Mouse (Mus musculus) liver, adult 2 months (tissue): ENCODE measurements around the gene Gm3233. TPM values are rescaled to one million over a fixed set of nuclear protein-coding genes. Genes with fewer than 3 reads are reported as not detected.
"Not testable (repeated sequence)": the region's sequence is repeated elsewhere in the genome, so short reads cannot be mapped to it uniquely, and the experiment has no call there.

Source experiments
- DNase-seq: peaks from one replicate; pipeline ENCODE4 v3.0.0-alpha.2; 2011; ENCODE audit warnings: low read depth, low spot score; ENCODE audit errors: extremely low read depth
- H3K27ac ChIP-seq: fragments of 200-500 bp; replicated peaks from 2 replicates; pipeline ENCODE4 v1.5.1; 2012; ENCODE audit warnings: low read depth, mild to moderate bottlenecking, control low read depth, inconsistent platforms, low read length; ENCODE audit not compliant: insufficient read depth
- H3K27me3 ChIP-seq: fragments of 200-500 bp; 2 replicates; pipeline ENCODE4 v1.6.1; 2012; ENCODE audit warnings: mild to moderate bottlenecking, moderate library complexity, low read length, inconsistent platforms; ENCODE audit not compliant: control insufficient read depth, insufficient read depth
- H3K36me3 ChIP-seq: fragments of 200-500 bp; 2 replicates; pipeline ENCODE4 v1.6.1; 2012; ENCODE audit warnings: low read length, inconsistent platforms; ENCODE audit not compliant: control insufficient read depth, insufficient read depth
- H3K4me1 ChIP-seq: fragments of 200-500 bp; 2 replicates; pipeline ENCODE4 v1.6.1; 2011; ENCODE audit warnings: low read length; ENCODE audit not compliant: control insufficient read depth, insufficient read depth
- H3K4me3 ChIP-seq: fragments of 200-500 bp; 2 replicates; pipeline ENCODE4 v1.5.1; 2011; ENCODE audit warnings: low read depth, mild to moderate bottlenecking, control low read depth, low read length, moderate library complexity; ENCODE audit not compliant: insufficient read depth
- H3K79me2 ChIP-seq: fragments of 200-500 bp; 2 replicates; pipeline ENCODE4 v1.6.1; 2012; ENCODE audit warnings: inconsistent platforms, mild to moderate bottlenecking, low read length, moderate library complexity; ENCODE audit not compliant: control insufficient read depth, insufficient read depth
- H3K9ac ChIP-seq: fragments of 200-500 bp; 2 replicates; pipeline ENCODE4 v1.6.1; 2012; ENCODE audit warnings: low read depth, mild to moderate bottlenecking, control low read depth, inconsistent platforms, low read length
- CTCF ChIP-seq: fragments of 200-500 bp; IDR thresholded peaks from 2 replicates; pipeline ENCODE4 v1.5.1; 2011; ENCODE audit warnings: low read depth, low read length, control low read depth
- POLR2A ChIP-seq: fragments of 200-500 bp; IDR thresholded peaks from 2 replicates; pipeline ENCODE4 v1.6.1; 2011; ENCODE audit warnings: low read length, control low read depth; ENCODE audit not compliant: insufficient read depth; ENCODE audit errors: extremely low read depth
- WGBS: fragments of 180-500 bp; shearing (Covaris S2); methylation state at CpG from one replicate; pipeline ENCODE4 v1.1.7; 2018; 5-methylcytosine and 5-hydroxymethylcytosine counted together
- polyA plus RNA-seq: library from polyadenylated mRNA; depleted of rRNA; stranded (reverse); fragments of >200 nt; gene quantifications from 2 replicates; pipeline ENCODE4 v1.2.3, GENCODE M21; 2012; rRNA removed
- total RNA-seq: library from RNA; depleted of rRNA; stranded (reverse); fragments of >200 nt; gene quantifications from 2 replicates; pipeline ENCODE4 v1.2.3, GENCODE M21; 2014; rRNA removed

Gm3233 gene
- total and polyA plus RNA-seq, 2 experiments = not detected

GRCm38 (mm10) chr10:77715507-77715906 lies 44.0 kb downstream of the Gm3233 start, which contains the start of gene Gm10142:
Gm10142 (plus strand) TSS chr10:77715807.
- Histone ChIP-seq H3K27me3 (no peaks in the 10 kb centered on the region), H3K9ac (no peak within 1 kb of the TSS), H3K4me1 (no peaks in the 10 kb centered on the region), H3K4me3 (no peak within 1 kb of the TSS), H3K79me2 (no peaks in the 10 kb centered on the region), H3K36me3 (no peaks in the 10 kb centered on the region), H3K27ac (no peak within 1 kb of the TSS)
- 72% methylated on average over 1 of the region's 1 CpGs for WGBS
- TF ChIP-seq POLR2A (no peak), CTCF (no peak)
- no peak for DNase-seq

GRCm38 (mm10) chr10:77713734-77714133 lies 45.7 kb downstream of the Gm3233 start:
- TF ChIP-seq CTCF = no peak
- TF ChIP-seq POLR2A = no peak
- no peak overlapping the region for H3K27ac ChIP-seq
- WGBS = 74% methylated on average over 4 of the region's 4 CpGs

GRCm38 (mm10) chr10:77711157-77711556 lies 48.3 kb downstream of the Gm3233 start, which contains the start of gene Gm10024:
Gm10024 (plus strand) TSS chr10:77711457.
- not testable (repeated sequence) for H3K36me3 ChIP-seq, H3K4me1 ChIP-seq, H3K27ac ChIP-seq, DNase-seq, H3K4me3 ChIP-seq, H3K27me3 ChIP-seq, H3K79me2 ChIP-seq, H3K9ac ChIP-seq

More at GRCm38 (mm10) chr10:77713734-77714133, 45.7 kb downstream of the Gm3233 start:
- Histone ChIP-seq H3K9ac (no peak overlapping the region), H3K4me1 (no peaks in the 10 kb centered on the region), H3K79me2 (no peaks in the 10 kb centered on the region), H3K27me3 (no peaks in the 10 kb centered on the region), H3K4me3 (no peak overlapping the region), H3K36me3 (no peaks in the 10 kb centered on the region)
- DNase-seq = no peak

- no peak overlapping the region for H3K4me3 ChIP-seq
- no peak for TF ChIP-seq CTCF
- no peak for TF ChIP-seq POLR2A
- H3K27me3 ChIP-seq = no peaks in the 10 kb centered on the region
- WGBS = 87% methylated on average over 3 of the region's 3 CpGs
- H3K4me1 ChIP-seq = no peaks in the 10 kb centered on the region
- no peaks in the 10 kb centered on the region for H3K36me3 ChIP-seq
- H3K27ac ChIP-seq = no peak overlapping the region
- no peaks in the 10 kb centered on the region for H3K79me2 ChIP-seq
- H3K9ac ChIP-seq = no peak overlapping the region
- DNase-seq = no peak
Observed at GRCm38 (mm10) chr10:77709831-77710230, 49.7 kb downstream of the Gm3233 start.

Other genes starting within 250 kb of the Gm3233 start
Only the 30 nearest of the 32 such genes appear.
- 146 and 168 TPM in 2 replicates for gene Pttg1ip, start 178.0 kb downstream of the Gm3233 start, total RNA-seq
- 218 and 238 TPM in 2 replicates for gene Pttg1ip, start 178.0 kb downstream of the Gm3233 start, polyA plus RNA-seq
- 59.6 and 108 TPM in 2 replicates for gene Sumo3, start 153.6 kb downstream of the Gm3233 start, total RNA-seq
- gene Sumo3, start 153.6 kb downstream of the Gm3233 start, polyA plus RNA-seq = 170 and 226 TPM in 2 replicates
- 0.47 TPM in 1 of 2 replicates, not detected in the other for gene Gm49325, start 153.5 kb downstream of the Gm3233 start, total RNA-seq
- not detected in 2 replicates for gene Gm49325, start 153.5 kb downstream of the Gm3233 start, polyA plus RNA-seq
- 21.6 and 22.3 TPM in 2 replicates for gene Ube2g2, start 137.4 kb downstream of the Gm3233 start, total RNA-seq
- gene Ube2g2, start 137.4 kb downstream of the Gm3233 start, polyA plus RNA-seq = 30.4 and 34.2 TPM in 2 replicates
- 0.07 and 0.09 TPM in 2 replicates for gene Tspear, start 73.1 kb downstream of the Gm3233 start, total RNA-seq
- 0.12 and 0.50 TPM in 2 replicates for gene Tspear, start 73.1 kb downstream of the Gm3233 start, polyA plus RNA-seq
- not detected in 2 replicates for gene Gm19402, start 68.9 kb downstream of the Gm3233 start, total RNA-seq
- not detected in 2 replicates for gene Gm19402, start 68.9 kb downstream of the Gm3233 start, polyA plus RNA-seq
- not detected in 2 replicates for gene Gm9508, start 62.4 kb downstream of the Gm3233 start, total RNA-seq
- gene Gm9508, start 62.4 kb downstream of the Gm3233 start, polyA plus RNA-seq = not detected in 2 replicates
- not detected in 2 replicates for gene Gm10272, start 53.1 kb downstream of the Gm3233 start, total RNA-seq
- gene Gm10272, start 53.1 kb downstream of the Gm3233 start, polyA plus RNA-seq = not detected in 2 replicates
- not detected in 2 replicates for gene Gm10024, start 48.2 kb downstream of the Gm3233 start, total RNA-seq
- not detected in 2 replicates for gene Gm10024, start 48.2 kb downstream of the Gm3233 start, polyA plus RNA-seq
- gene Gm10142, start 43.9 kb downstream of the Gm3233 start, total RNA-seq = not detected in 2 replicates
- not detected in 2 replicates for gene Gm10142, start 43.9 kb downstream of the Gm3233 start, polyA plus RNA-seq
- not detected in 2 replicates for gene Krtap12-1, start 39.1 kb downstream of the Gm3233 start, total RNA-seq
- not detected in 2 replicates for gene Krtap12-1, start 39.1 kb downstream of the Gm3233 start, polyA plus RNA-seq
- gene Gm10100, start 33.2 kb downstream of the Gm3233 start, total RNA-seq = not detected in 2 replicates
- gene Gm10100, start 33.2 kb downstream of the Gm3233 start, polyA plus RNA-seq = not detected in 2 replicates
- not detected in 2 replicates for gene Gm18596, start 17.0 kb downstream of the Gm3233 start, total RNA-seq
- not detected in 2 replicates for gene Gm18596, start 17.0 kb downstream of the Gm3233 start, polyA plus RNA-seq
- not detected in 2 replicates for gene Gm9736, start 8.3 kb downstream of the Gm3233 start, total RNA-seq
- gene Gm9736, start 8.3 kb downstream of the Gm3233 start, polyA plus RNA-seq = not detected in 2 replicates
- not detected in 2 replicates for gene Gm3238, start 11.6 kb upstream of the Gm3233 start, total RNA-seq
- not detected in 2 replicates for gene Gm3238, start 11.6 kb upstream of the Gm3233 start, polyA plus RNA-seq
- gene Gm7138, start 17.3 kb upstream of the Gm3233 start, total RNA-seq = not detected in 2 replicates
- not detected in 2 replicates for gene Gm7138, start 17.3 kb upstream of the Gm3233 start, polyA plus RNA-seq
- not detected in 2 replicates for gene Gm3250, start 22.9 kb upstream of the Gm3233 start, total RNA-seq
- gene Gm3250, start 22.9 kb upstream of the Gm3233 start, polyA plus RNA-seq = not detected in 2 replicates
- gene Gm7137, start 28.5 kb upstream of the Gm3233 start, total RNA-seq = not detected in 2 replicates
- gene Gm7137, start 28.5 kb upstream of the Gm3233 start, polyA plus RNA-seq = not detected in 2 replicates
- gene Gm9639, start 35.4 kb upstream of the Gm3233 start, total RNA-seq = not detected in 2 replicates
- gene Gm9639, start 35.4 kb upstream of the Gm3233 start, polyA plus RNA-seq = not detected in 2 replicates
- gene Gm19668, start 39.5 kb upstream of the Gm3233 start, total RNA-seq = not detected in 2 replicates
- not detected in 2 replicates for gene Gm19668, start 39.5 kb upstream of the Gm3233 start, polyA plus RNA-seq
- not detected in 2 replicates for gene Gm9507, start 52.2 kb upstream of the Gm3233 start, total RNA-seq
- not detected in 2 replicates for gene Gm9507, start 52.2 kb upstream of the Gm3233 start, polyA plus RNA-seq
- gene Gm2696, start 55.0 kb upstream of the Gm3233 start, total RNA-seq = not detected in 2 replicates
- gene Gm2696, start 55.0 kb upstream of the Gm3233 start, polyA plus RNA-seq = not detected in 2 replicates
- gene Krtap10-4, start 67.4 kb upstream of the Gm3233 start, total RNA-seq = not detected in 2 replicates
- gene Krtap10-4, start 67.4 kb upstream of the Gm3233 start, polyA plus RNA-seq = not detected in 2 replicates
- gene Krtap10-10, start 76.3 kb upstream of the Gm3233 start, total RNA-seq = not detected in 2 replicates
- gene Krtap10-10, start 76.3 kb upstream of the Gm3233 start, polyA plus RNA-seq = not detected in 2 replicates
- not detected in 2 replicates for gene Gm36176, start 87.1 kb upstream of the Gm3233 start, total RNA-seq
- not detected in 2 replicates for gene Gm36176, start 87.1 kb upstream of the Gm3233 start, polyA plus RNA-seq
- not detected in 2 replicates for gene Gm10318, start 93.2 kb upstream of the Gm3233 start, total RNA-seq
- gene Gm10318, start 93.2 kb upstream of the Gm3233 start, polyA plus RNA-seq = not detected in 2 replicates
- gene Gm3285, start 102.3 kb upstream of the Gm3233 start, total RNA-seq = not detected in 2 replicates
- gene Gm3285, start 102.3 kb upstream of the Gm3233 start, polyA plus RNA-seq = not detected in 2 replicates
- gene Lrrc3, start 142.9 kb upstream of the Gm3233 start, total RNA-seq = 20.9 and 26.7 TPM in 2 replicates
- 57.0 and 64.1 TPM in 2 replicates for gene Lrrc3, start 142.9 kb upstream of the Gm3233 start, polyA plus RNA-seq
- 3.1 and 4.1 TPM in 2 replicates for gene Trpm2, start 210.9 kb upstream of the Gm3233 start, total RNA-seq
- 2.1 and 3.3 TPM in 2 replicates for gene Trpm2, start 210.9 kb upstream of the Gm3233 start, polyA plus RNA-seq
- gene 1810043G02Rik, start 218.8 kb upstream of the Gm3233 start, total RNA-seq = 5.9 and 8.0 TPM in 2 replicates
- 13.2 and 13.7 TPM in 2 replicates for gene 1810043G02Rik, start 218.8 kb upstream of the Gm3233 start, polyA plus RNA-seq